Comparison of ENCODE assay signal across 12 mouse cellular contexts in the genomic region with DNA sequence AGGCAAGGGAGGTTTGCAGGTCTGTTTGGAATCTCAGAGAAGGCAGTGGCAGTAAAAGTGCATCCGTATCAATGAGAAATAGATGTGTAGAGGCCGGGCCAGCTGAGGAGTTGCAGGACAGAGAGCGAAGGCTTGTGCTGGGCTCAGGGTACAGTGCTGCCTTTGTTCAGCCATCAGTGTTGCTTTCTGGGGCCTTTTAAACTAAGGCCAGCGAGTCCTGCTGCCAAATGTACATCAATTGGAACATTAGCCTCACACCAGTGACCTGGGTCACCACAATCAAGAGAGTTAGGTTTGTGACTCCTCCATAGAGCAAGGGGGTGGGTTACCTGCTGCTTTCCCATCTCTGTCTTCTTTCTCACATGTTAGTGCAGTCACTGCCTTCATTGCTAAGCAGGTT. TPM values are rescaled to one million over a fixed set of nuclear protein-coding genes. Genes with fewer than 3 reads are reported as not detected.
DNase-seq lines count a peak whose midpoint lies in the region; ATAC-seq and TF ChIP-seq lines count a peak whose summit lies in the region.
"Had no signal": no experiment of that assay in that cellular context is flagged by ENCODE, and none has a peak within 500 bp of the region (broad histone marks: within the 10 kb centered on the region; RNA-seq: fewer than 3 reads in every experiment).

No protein-coding gene starts in this region.

- H3K4me1 ChIP-seq in heart, adult 2 months (ENCODE audit: control insufficient read depth, insufficient read depth, low read length) = peaks cover 49% of the 10 kb centered on the region
- peaks cover 51% of the 10 kb centered on the region for H3K4me1 ChIP-seq in lung, adult 2 months (ENCODE audit: control insufficient read depth, insufficient read depth, low read length)
- peaks cover 57% of the 10 kb centered on the region for H3K4me1 ChIP-seq in embryonic facial prominence, embryonic 10.5 days
- H3K4me1 ChIP-seq in limb, embryonic 15.5 days = peaks cover 68% of the 10 kb centered on the region

- ATAC-seq in limb, embryonic 15.5 days (ENCODE audit: insufficient number of reproducible peaks, low FRiP score, low TSS enrichment, low read depth) = no peak
- ATAC-seq: liver, embryonic 12.5 days had no signal

- 82% methylated on average over 4 of the region's 4 CpGs for WGBS in heart, adult 2 months
- 77% methylated on average over 4 of the region's 4 CpGs for WGBS in lung, adult 2 months
- WGBS in embryonic facial prominence, embryonic 10.5 days = 40% methylated on average over 4 of the region's 4 CpGs
- 61% methylated on average over 4 of the region's 4 CpGs for WGBS in limb, embryonic 15.5 days

- no peaks in the 10 kb centered on the region for H3K27me3 ChIP-seq in heart, adult 2 months (ENCODE audit: control insufficient read depth, insufficient read depth, low read length)
- no peaks in the 10 kb centered on the region for H3K27me3 ChIP-seq in embryonic facial prominence, embryonic 10.5 days (replicated peaks; ENCODE audit: low read depth, poor library complexity, severe bottlenecking)
- H3K27me3 ChIP-seq in limb, embryonic 15.5 days = no peaks in the 10 kb centered on the region
- H3K27me3 ChIP-seq: embryonic facial prominence, embryonic 13.5 days had no signal

- DNase-seq in heart, adult 2 months = peak in 1 of 2 experiments; percentile 27
- DNase-seq in heart, postnatal 10 days = no peak
- peak; percentile 31 for DNase-seq in lung, adult 2 months
- DNase-seq in lung, postnatal 14 days = no peak
- DNase-seq in embryonic facial prominence, embryonic 10.5 days (ENCODE audit: low spot score) = no peak
- no peak for DNase-seq in left cerebral cortex, adult 8-10 months (ENCODE audit: low spot score in 2 of 2)
- DNase-seq in cerebellum, postnatal 36 days = no peak
- DNase-seq: gastrocnemius, postnatal 25 days; right cerebral cortex, postnatal 25 days had no signal

- no peaks in the 10 kb centered on the region for H3K9me3 ChIP-seq in embryonic facial prominence, embryonic 10.5 days
- H3K9me3 ChIP-seq in limb, embryonic 15.5 days = no peaks in the 10 kb centered on the region
- H3K9me3 ChIP-seq: embryonic facial prominence, embryonic 13.5 days; liver, embryonic 12.5 days had no signal

- TF ChIP-seq EP300 in heart, adult 2 months (IDR thresholded peaks at IDR 0.05; ENCODE audit: insufficient read depth, low read depth, low read length) = no peak

- H3K36me3 ChIP-seq in heart, adult 2 months (ENCODE audit: control insufficient read depth, insufficient read depth, low read length) = peaks cover 29% of the 10 kb centered on the region
- no peaks in the 10 kb centered on the region for H3K36me3 ChIP-seq in embryonic facial prominence, embryonic 10.5 days (replicated peaks)
- no peaks in the 10 kb centered on the region for H3K36me3 ChIP-seq in limb, embryonic 15.5 days
- H3K36me3 ChIP-seq: embryonic facial prominence, embryonic 13.5 days; liver, embryonic 12.5 days had no signal

- H3K27ac ChIP-seq in heart, adult 2 months = peak overlapping the region; percentile 92
- H3K27ac ChIP-seq in embryonic facial prominence, embryonic 10.5 days (replicated peaks) = peak overlapping the region; percentile 49
- peak overlapping the region; percentile 38; the same call in 1 of the 2 replicates for H3K27ac ChIP-seq in limb, embryonic 15.5 days
- H3K27ac ChIP-seq: liver, embryonic 12.5 days had no signal

- 0 out of 2 replicates have a peak, but pooled peaks cover 2% of the 10 kb centered on the region for H3K79me2 ChIP-seq in heart, adult 2 months (replicated peaks; ENCODE audit: control insufficient read depth, insufficient read depth, low read length)

- no peak overlapping the region for H3K4me3 ChIP-seq in heart, adult 2 months
- no peak overlapping the region for H3K4me3 ChIP-seq in lung, adult 2 months (replicated peaks; ENCODE audit: extremely low read depth, low read depth, low read length)
- no peak overlapping the region for H3K4me3 ChIP-seq in embryonic facial prominence, embryonic 10.5 days
- no peak overlapping the region for H3K4me3 ChIP-seq in limb, embryonic 15.5 days
- H3K4me3 ChIP-seq: embryonic facial prominence, embryonic 13.5 days; liver, embryonic 12.5 days had no signal

- 0 out of 2 replicates have a peak overlapping the region, but pooled peaks have one; percentile 12 for H3K9ac ChIP-seq in heart, adult 2 months (ENCODE audit: low read depth, low read length)
- H3K9ac ChIP-seq in limb, embryonic 15.5 days = no peak overlapping the region
- H3K9ac ChIP-seq: liver, embryonic 12.5 days had no signal

- TF ChIP-seq POLR2A in heart, adult 2 months (IDR thresholded peaks at IDR 0.05; ENCODE audit: insufficient read depth, low read depth, low read length) = no peak
- no peak for TF ChIP-seq POLR2A in lung, adult 2 months (IDR thresholded peaks at IDR 0.05; ENCODE audit: borderline replicate concordance, extremely low read depth, low read depth, low read length)

- H3K4me2 ChIP-seq in limb, embryonic 15.5 days = no peak overlapping the region
- H3K4me2 ChIP-seq: embryonic facial prominence, embryonic 13.5 days; liver, embryonic 12.5 days had no signal

- TF ChIP-seq CTCF in heart, adult 2 months (IDR thresholded peaks at IDR 0.05) = no peak
- TF ChIP-seq CTCF in lung, adult 2 months (IDR thresholded peaks at IDR 0.05; ENCODE audit: insufficient read depth, low read length) = no peak

- intact Hi-C loops in heart, adult 2 months (cut with DNase I) = no loop called here
- intact Hi-C loops in heart, postnatal 10 days (cut with DNase I) = no loop called here

RNA-seq across cellular contexts. Expression of a gene that starts 16.2 kb away (rescaled TPM):
- total RNA-seq in heart, adult 2 months (2021) = 10 to 100 TPM; 43.5 to 45.3 TPM
- polyA plus RNA-seq in heart, adult 2 months (2012; rRNA removed) = 27.2 and 27.5 TPM in 2 replicates
- 10 to 100 TPM; 42.9 to 61.4 TPM for total RNA-seq in heart, postnatal 10 days (2021)
- 91.1 and 92.8 TPM in 2 replicates for polyA plus RNA-seq in lung, adult 2 months (2012; rRNA removed)
- polyA plus RNA-seq in embryonic facial prominence, embryonic 10.5 days (2016; fragmentation: Nextera tagmentation; extraction: Ambion mirVana) = 9.5 and 10.9 TPM in 2 replicates
- polyA plus RNA-seq in limb, embryonic 15.5 days (2015; fragmentation: Nextera tagmentation; extraction: Ambion mirVana) = 13.9 and 18.0 TPM in 2 replicates
- 100 to 1,000 TPM; 116 to 144 (median 123) TPM for total RNA-seq in left cerebral cortex, adult 8-10 months (2022)

RNA-seq across cellular contexts. Expression of a gene that starts 30.9 kb away (rescaled TPM):
- not detected for total RNA-seq in heart, adult 2 months (2021)
- polyA plus RNA-seq in heart, adult 2 months (2012; rRNA removed) = 1.4 TPM in 1 of 2 replicates, not detected in the other
- under 1 TPM in 1 of 2 experiments, not detected in 1; 0.62 TPM for total RNA-seq in heart, postnatal 10 days (2021)
- polyA plus RNA-seq in lung, adult 2 months (2012; rRNA removed) = 14.4 and 15.8 TPM in 2 replicates
- 0.11 TPM in 1 of 2 replicates, not detected in the other for polyA plus RNA-seq in embryonic facial prominence, embryonic 10.5 days (2016; fragmentation: Nextera tagmentation; extraction: Ambion mirVana)
- polyA plus RNA-seq in limb, embryonic 15.5 days (2015; fragmentation: Nextera tagmentation; extraction: Ambion mirVana) = 0.15 and 0.17 TPM in 2 replicates
- total RNA-seq in left cerebral cortex, adult 8-10 months (2022) = 1 to 10 TPM; 1.3 to 1.9 (median 1.4) TPM
- total RNA-seq: gastrocnemius, postnatal 25 days had no signal
- polyA plus RNA-seq: liver, embryonic 12.5 days had no signal

RNA-seq across cellular contexts. Expression of a gene that starts 43.7 kb away (rescaled TPM):
- 10 to 100 TPM; 36.6 to 37.5 TPM for total RNA-seq in heart, adult 2 months (2021)
- polyA plus RNA-seq in heart, adult 2 months (2012; rRNA removed) = 51.5 and 52.6 TPM in 2 replicates
- 10 to 100 TPM; 42.3 to 42.6 TPM for total RNA-seq in heart, postnatal 10 days (2021)
- polyA plus RNA-seq in lung, adult 2 months (2012; rRNA removed) = 83.6 and 83.9 TPM in 2 replicates
- 6.9 and 9.2 TPM in 2 replicates for polyA plus RNA-seq in embryonic facial prominence, embryonic 10.5 days (2016; fragmentation: Nextera tagmentation; extraction: Ambion mirVana)
- 4.8 and 7.7 TPM in 2 replicates for polyA plus RNA-seq in limb, embryonic 15.5 days (2015; fragmentation: Nextera tagmentation; extraction: Ambion mirVana)
- 10 to 100 TPM; 91.7 to 98.0 (median 95.6) TPM for total RNA-seq in left cerebral cortex, adult 8-10 months (2022)

RNA-seq across cellular contexts. Expression of a gene that starts 56.4 kb away (rescaled TPM):
- total RNA-seq in heart, adult 2 months (2021) = 1 to 10 TPM in 1 of 2 experiments, under 1 TPM in 1; 0.97 to 1.0 TPM
- polyA plus RNA-seq in heart, adult 2 months (2012; rRNA removed) = 1.8 and 4.8 TPM in 2 replicates
- under 1 TPM; 0.45 to 0.60 TPM for total RNA-seq in heart, postnatal 10 days (2021)
- polyA plus RNA-seq in lung, adult 2 months (2012; rRNA removed) = 3.4 and 6.2 TPM in 2 replicates
- 2.3 TPM in 2 replicates for polyA plus RNA-seq in embryonic facial prominence, embryonic 10.5 days (2016; fragmentation: Nextera tagmentation; extraction: Ambion mirVana)
- 4.1 and 4.2 TPM in 2 replicates for polyA plus RNA-seq in limb, embryonic 15.5 days (2015; fragmentation: Nextera tagmentation; extraction: Ambion mirVana)
- 1 to 10 TPM in 3 of 4 experiments, under 1 TPM in 1; 0.38 to 2.9 (median 1.6) TPM for total RNA-seq in left cerebral cortex, adult 8-10 months (2022)
- total RNA-seq: gastrocnemius, postnatal 25 days had no signal

Comparison
In these comparisons a context has a peak if more than half of its experiments do, and no peak if none do; other contexts are left out.
1. H3K27ac ChIP-seq: peak in every context shown above with its lines; median percentile 92 in heart, adult 2 months; 49 in embryonic facial prominence, embryonic 10.5 days; 38 in limb, embryonic 15.5 days.